Mouse (Mus musculus): ENCODE measurements at regions not wholly inside any gene's neighbourhood (a gene's known extent, or its start where the extent isn't known, plus 50 kb on each side); places are given as distances from the start of the nearest gene placed in this dataset.

GRCm38 (mm10) chr4:92064592-92064991 is 82.4 kb downstream of the Izumo3 start:
- DNase-seq, result no peak

- peak; percentile 1 for DNase-seq
Observed at GRCm38 (mm10) chr4:92060973-92061372, 86.1 kb downstream of the Izumo3 start.

DNA sequence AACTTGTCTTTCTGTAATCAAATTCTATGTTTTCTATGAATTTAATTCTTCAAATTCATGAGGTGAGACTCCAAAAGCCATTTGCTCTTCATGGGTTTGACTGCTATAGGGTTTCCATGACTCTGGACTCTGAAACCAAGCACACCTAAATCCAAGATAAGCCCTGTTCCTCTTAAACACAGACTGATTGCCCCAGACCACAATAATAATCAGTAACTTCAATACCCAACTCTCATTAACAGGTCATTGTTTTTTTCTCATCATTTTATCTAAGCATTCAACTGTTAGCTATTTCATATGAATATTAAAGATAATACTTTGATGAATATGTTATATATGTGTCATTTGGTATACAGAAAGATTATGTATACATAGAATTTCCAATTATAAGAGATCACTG is 92.1 kb downstream of the Izumo3 start:
- no peak for DNase-seq

DNA sequence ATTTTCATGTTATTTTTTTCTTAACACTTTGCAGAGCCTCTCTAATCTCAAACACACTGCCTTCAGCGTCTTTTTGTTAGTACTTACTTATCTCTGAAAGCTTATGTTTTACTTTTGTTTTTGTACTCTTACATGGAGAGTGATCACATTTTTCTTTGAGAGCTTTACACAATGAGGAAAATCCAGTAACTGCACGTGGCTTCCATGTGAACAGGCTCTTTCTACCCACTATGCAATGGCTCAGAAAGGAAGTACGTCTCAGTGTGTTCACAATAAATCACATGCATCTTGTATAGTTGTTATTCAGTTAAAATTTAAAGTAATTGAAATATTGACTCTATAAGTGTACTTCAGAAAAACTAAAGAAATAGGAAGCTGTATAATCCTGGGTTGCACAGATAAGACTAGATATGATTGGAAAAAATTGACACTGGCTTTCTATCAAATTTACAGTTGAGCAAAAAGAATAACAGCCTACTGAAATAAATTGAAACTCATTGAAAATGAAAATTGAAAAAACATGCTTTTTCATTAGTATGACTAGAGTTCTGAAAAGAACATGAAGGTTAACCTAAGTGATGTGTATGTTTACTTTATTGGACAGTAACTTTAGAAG is 122.4 kb downstream of the Izumo3 start:
- no peak for DNase-seq

DNA sequence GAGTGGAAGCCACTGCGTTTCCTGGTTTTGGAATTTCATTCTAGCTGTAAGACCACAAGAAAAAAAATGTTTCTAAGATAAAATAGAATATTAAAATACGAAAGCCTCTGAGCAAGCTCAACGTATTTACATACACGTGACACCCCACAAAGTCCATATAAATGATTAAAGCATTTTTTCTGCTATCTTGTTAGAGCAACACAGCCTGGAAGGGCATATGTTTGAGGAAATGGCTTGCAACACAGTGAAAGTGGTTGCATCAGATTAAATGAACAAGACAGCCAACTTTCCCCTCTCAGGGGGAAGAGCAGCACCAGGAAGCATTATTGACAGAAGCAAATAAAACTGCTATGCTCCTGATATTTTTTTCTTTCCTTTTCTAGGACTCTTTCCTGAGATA is 146.8 kb downstream of the Izumo3 start:
- no peak for DNase-seq

DNA sequence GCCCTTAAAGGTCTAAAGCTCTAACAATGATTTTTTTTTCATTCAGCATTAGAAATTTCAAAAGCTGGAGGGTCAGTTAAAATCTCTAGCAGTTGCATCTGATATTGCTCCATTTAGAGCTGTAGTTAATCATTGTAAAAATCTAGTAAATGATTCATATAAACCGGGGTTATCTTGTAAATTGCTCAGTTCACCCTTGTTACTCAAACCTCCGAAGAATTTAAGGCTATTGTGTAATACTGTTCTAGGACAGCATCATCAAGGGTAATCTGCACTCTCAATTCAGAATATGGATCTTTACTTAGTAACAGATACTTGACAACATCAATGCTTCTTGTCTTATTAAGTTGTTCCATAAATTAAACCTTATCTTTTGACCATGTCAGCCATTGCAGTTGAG is 157.7 kb downstream of the Izumo3 start:
- no peak for DNase-seq

Data from embryo, embryonic 11 days (tissue).